Mouse (Mus musculus): ENCODE measurements around the gene Wdr82. TPM values are rescaled to one million over a fixed set of nuclear protein-coding genes. Genes with fewer than 3 reads are reported as not detected.

Wdr82 gene
- total RNA-seq, 1 experiment: 95.8 TPM

- no peak for DNase-seq (ENCODE audit: low read depth, low spot score)
- Histone ChIP-seq H3K4me1 (ENCODE audit: control insufficient read depth in 2 of 2, insufficient read depth in 2 of 2, low read length in 2 of 2, poor library complexity in 1 of 2) (peaks cover 10 to 17% of the 10 kb centered on the region in 2 experiments), H3K9ac (ENCODE audit: insufficient read depth, low read depth, low read length, poor library complexity, severe bottlenecking) (peak overlapping the region; percentile 80; the same call in 1 of the 2 replicates), H3K27ac (ENCODE audit: insufficient read depth, low read depth, low read length, poor library complexity, severe bottlenecking) (no peak overlapping the region), H3K9me3 (ENCODE audit: control insufficient read depth, insufficient read depth, low read depth, low read length) (no peaks in the 10 kb centered on the region), H3K4me3 (ENCODE audit: insufficient read depth in 1 of 2, low read depth in 1 of 2, low read length in 2 of 2, poor library complexity in 1 of 2, severe bottlenecking in 1 of 2) (peak overlapping the region; percentile 59 to 100; a peak in 3 of 4 replicates), H3K36me3 (ENCODE audit: control insufficient read depth, insufficient read depth, low read length, poor library complexity, severe bottlenecking) (peaks cover 7% of the 10 kb centered on the region; the same call in 1 of the 2 replicates)
- in situ Hi-C loops (cut with MboI; ENCODE audit: low sequenced_read_pairs in 2 of 2, unreplicated experiment in 2 of 2): loop anchor here in 1 of 2 experiments (5.0 kb wide), 1 partner anchor 657 kb away; no protein-coding TSS in a partner anchor
- TF ChIP-seq ZC3H11A (IDR thresholded peaks at IDR 0.05; ENCODE audit: borderline replicate concordance, low read depth, low read length) (no peak), MAFK (IDR thresholded peaks at IDR 0.05; ENCODE audit: insufficient read depth, low read depth, low read length) (no peak), HCFC1 (IDR thresholded peaks at IDR 0.05; ENCODE audit: borderline replicate concordance, insufficient read depth, low read length) (no peak), CHD2 (IDR thresholded peaks at IDR 0.05; ENCODE audit: low read depth, low read length) (no peak), ZNF384 (IDR thresholded peaks at IDR 0.05; ENCODE audit: low read depth, low read length) (no peak)
These were observed 811 bp upstream of the Wdr82 start for GRCm38 (mm10) chr9:106169917-106170316.

- Histone ChIP-seq H3K9me3 (ENCODE audit: control insufficient read depth, insufficient read depth, low read depth, low read length) (no peaks in the 10 kb centered on the region), H3K36me3 (ENCODE audit: control insufficient read depth, insufficient read depth, low read length, poor library complexity, severe bottlenecking) (peaks cover 7% of the 10 kb centered on the region), H3K27ac (ENCODE audit: insufficient read depth, low read depth, low read length, poor library complexity, severe bottlenecking) (peak overlapping the region; percentile 97), H3K4me1 (ENCODE audit: control insufficient read depth in 2 of 2, insufficient read depth in 2 of 2, low read length in 2 of 2, poor library complexity in 1 of 2) (peaks cover 9 to 12% of the 10 kb centered on the region in 2 experiments), H3K9ac (ENCODE audit: insufficient read depth, low read depth, low read length, poor library complexity, severe bottlenecking) (peak overlapping the region; percentile 100), H3K4me3 (ENCODE audit: insufficient read depth in 1 of 2, low read depth in 1 of 2, low read length in 2 of 2, poor library complexity in 1 of 2, severe bottlenecking in 1 of 2) (peak overlapping the region; percentile 87 to 100)
- peak; percentile 70 for DNase-seq (ENCODE audit: low read depth, low spot score)
- TF ChIP-seq ZC3H11A (IDR thresholded peaks at IDR 0.05; ENCODE audit: borderline replicate concordance, low read depth, low read length) (no peak), ZNF384 (IDR thresholded peaks at IDR 0.05; ENCODE audit: low read depth, low read length) (no peak), HCFC1 (IDR thresholded peaks at IDR 0.05; ENCODE audit: borderline replicate concordance, insufficient read depth, low read length) (no peak), CHD2 (IDR thresholded peaks at IDR 0.05; ENCODE audit: low read depth, low read length) (0 out of 2 replicates have a peak, but pooled peaks have one; percentile 15), MAFK (IDR thresholded peaks at IDR 0.05; ENCODE audit: insufficient read depth, low read depth, low read length) (no peak)
- in situ Hi-C loops (cut with MboI; ENCODE audit: low sequenced_read_pairs in 2 of 2, unreplicated experiment in 2 of 2): no loop called here
These were observed 824 bp downstream of the Wdr82 start for GRCm38 (mm10) chr9:106171346-106172158.

GRCm38 (mm10) chr9:106172527-106172926, 1.8 kb downstream of the Wdr82 start:
- H3K4me3 ChIP-seq (ENCODE audit: insufficient read depth in 1 of 2, low read depth in 1 of 2, low read length in 2 of 2, poor library complexity in 1 of 2, severe bottlenecking in 1 of 2): peak overlapping the region; percentile 87 to 100
- peaks cover 12% of the 10 kb centered on the region for H3K36me3 ChIP-seq (ENCODE audit: control insufficient read depth, insufficient read depth, low read length, poor library complexity, severe bottlenecking)
- H3K4me1 ChIP-seq (ENCODE audit: control insufficient read depth in 2 of 2, insufficient read depth in 2 of 2, low read length in 2 of 2, poor library complexity in 1 of 2): peaks cover 9 to 10% of the 10 kb centered on the region in 2 experiments
- in situ Hi-C loops (cut with MboI; ENCODE audit: low sequenced_read_pairs in 2 of 2, unreplicated experiment in 2 of 2): no loop called here
- no peak overlapping the region; the same call in 1 of the 2 replicates for H3K27ac ChIP-seq (ENCODE audit: insufficient read depth, low read depth, low read length, poor library complexity, severe bottlenecking)
- no peak for DNase-seq (ENCODE audit: low read depth, low spot score)
- no peak overlapping the region for H3K9ac ChIP-seq (ENCODE audit: insufficient read depth, low read depth, low read length, poor library complexity, severe bottlenecking)
- TF ChIP-seq ZC3H11A (IDR thresholded peaks at IDR 0.05; ENCODE audit: borderline replicate concordance, low read depth, low read length): no peak
- no peak for TF ChIP-seq MAFK (IDR thresholded peaks at IDR 0.05; ENCODE audit: insufficient read depth, low read depth, low read length)
- TF ChIP-seq HCFC1 (IDR thresholded peaks at IDR 0.05; ENCODE audit: borderline replicate concordance, insufficient read depth, low read length): no peak
- TF ChIP-seq ZNF384 (IDR thresholded peaks at IDR 0.05; ENCODE audit: low read depth, low read length): no peak
- TF ChIP-seq CHD2 (IDR thresholded peaks at IDR 0.05; ENCODE audit: low read depth, low read length): no peak
- H3K9me3 ChIP-seq (ENCODE audit: control insufficient read depth, insufficient read depth, low read depth, low read length): no peaks in the 10 kb centered on the region

- Histone ChIP-seq H3K27ac (ENCODE audit: insufficient read depth, low read depth, low read length, poor library complexity, severe bottlenecking) (no peak overlapping the region), H3K4me3 (ENCODE audit: insufficient read depth in 1 of 2, low read depth in 1 of 2, low read length in 2 of 2, poor library complexity in 1 of 2, severe bottlenecking in 1 of 2) (peak overlapping the region in 1 of 2 experiments; percentile 40; a peak in 2 of 4 replicates), H3K9ac (ENCODE audit: insufficient read depth, low read depth, low read length, poor library complexity, severe bottlenecking) (peak overlapping the region; percentile 52; the same call in 1 of the 2 replicates), H3K4me1 (ENCODE audit: control insufficient read depth in 2 of 2, insufficient read depth in 2 of 2, low read length in 2 of 2, poor library complexity in 1 of 2) (peaks cover 10 to 12% of the 10 kb centered on the region in 2 experiments), H3K36me3 (ENCODE audit: control insufficient read depth, insufficient read depth, low read length, poor library complexity, severe bottlenecking) (peaks cover 19% of the 10 kb centered on the region), H3K9me3 (ENCODE audit: control insufficient read depth, insufficient read depth, low read depth, low read length) (no peaks in the 10 kb centered on the region)
- TF ChIP-seq ZC3H11A (IDR thresholded peaks at IDR 0.05; ENCODE audit: borderline replicate concordance, low read depth, low read length): no peak
- no peak for TF ChIP-seq CHD2 (IDR thresholded peaks at IDR 0.05; ENCODE audit: low read depth, low read length)
- TF ChIP-seq ZNF384 (IDR thresholded peaks at IDR 0.05; ENCODE audit: low read depth, low read length): no peak
- TF ChIP-seq HCFC1 (IDR thresholded peaks at IDR 0.05; ENCODE audit: borderline replicate concordance, insufficient read depth, low read length): no peak
- no peak for TF ChIP-seq MAFK (IDR thresholded peaks at IDR 0.05; ENCODE audit: insufficient read depth, low read depth, low read length)
- in situ Hi-C loops (cut with MboI; ENCODE audit: low sequenced_read_pairs in 2 of 2, unreplicated experiment in 2 of 2): no loop called here
- DNase-seq (ENCODE audit: low read depth, low spot score): no peak
These were observed 2.6 kb downstream of the Wdr82 start for GRCm38 (mm10) chr9:106173363-106173762.

Data from ES-E14 (cell line).